Mouse (Mus musculus): ENCODE measurements around the gene Apod. TPM values are rescaled to one million over a fixed set of nuclear protein-coding genes. Genes with fewer than 3 reads are reported as not detected.
"Not testable (repeated sequence)": the region's sequence is repeated elsewhere in the genome, so short reads cannot be mapped to it uniquely, and the experiment has no call there.

Gene Apod
- polyA plus RNA-seq, 1 experiment, result 6.1 TPM

DNA sequence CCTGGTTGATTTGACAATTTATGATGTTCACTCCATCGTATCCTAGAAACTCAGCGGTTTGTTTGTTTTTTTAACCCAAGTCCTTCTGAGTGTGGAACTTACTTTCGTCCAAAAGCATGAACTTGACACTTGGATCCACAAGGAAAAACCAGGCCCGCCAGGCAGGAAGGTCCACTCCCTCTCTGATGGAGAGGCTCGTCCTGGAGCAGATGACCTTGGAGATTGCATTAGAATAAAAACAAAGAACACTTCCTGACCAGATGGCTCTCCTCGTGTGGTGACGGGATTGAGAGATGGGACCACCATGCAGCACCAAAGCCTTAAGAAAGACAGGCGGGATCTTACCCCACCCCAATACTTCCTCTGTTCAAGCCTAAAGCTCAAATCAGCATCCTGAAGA, 12.1 kb upstream of the Apod start:
- 90% methylated on average over 8 of the region's 8 CpGs for WGBS
- DNase-seq, result no peak
- Histone ChIP-seq H3K36me3 (ENCODE audit: control insufficient read depth, insufficient read depth, low read length) (no peaks in the 10 kb centered on the region), H3K27ac (ENCODE audit: control insufficient read depth, insufficient read depth, low read length) (no peak overlapping the region), H3K4me3 (ENCODE audit: control insufficient read depth, insufficient read depth, low read length) (no peak overlapping the region), H3K27me3 (ENCODE audit: control insufficient read depth, insufficient read depth, low read length) (no peaks in the 10 kb centered on the region), H3K4me1 (replicated peaks; ENCODE audit: control insufficient read depth, insufficient read depth, low read length) (no peaks in the 10 kb centered on the region)
- no peak for TF ChIP-seq POLR2A (IDR thresholded peaks at IDR 0.05; ENCODE audit: control insufficient read depth, extremely low read depth, insufficient read depth, low read length, poor library complexity)

DNA sequence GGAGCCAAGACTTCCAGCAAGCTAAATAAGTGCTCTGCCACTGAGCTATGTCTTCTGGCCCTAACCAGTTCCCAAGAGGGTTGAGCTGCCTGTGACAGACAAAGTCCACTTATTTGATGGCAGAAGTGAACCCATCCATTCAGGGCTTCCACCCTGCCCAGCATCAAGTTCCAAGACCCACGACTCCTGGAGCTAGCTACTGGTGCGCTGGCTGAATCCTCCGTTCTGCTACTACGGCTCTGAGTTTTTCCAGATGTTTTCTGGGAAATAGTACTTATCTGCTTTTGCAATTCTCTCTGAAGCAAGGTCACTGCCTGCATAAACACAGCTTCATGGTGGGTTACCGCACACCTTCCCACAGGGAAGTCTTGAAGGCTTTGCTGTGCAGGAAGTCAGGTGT, 11.4 kb upstream of the Apod start:
- no peaks in the 10 kb centered on the region for H3K4me1 ChIP-seq (replicated peaks; ENCODE audit: control insufficient read depth, insufficient read depth, low read length)
- TF ChIP-seq CTCF (IDR thresholded peaks at IDR 0.05; ENCODE audit: borderline replicate concordance, control insufficient read depth, extremely low read depth, insufficient read depth, low read length, poor library complexity) (no peak), POLR2A (IDR thresholded peaks at IDR 0.05; ENCODE audit: control insufficient read depth, extremely low read depth, insufficient read depth, low read length, poor library complexity) (no peak)
- H3K27me3 ChIP-seq (ENCODE audit: control insufficient read depth, insufficient read depth, low read length), result no peaks in the 10 kb centered on the region
- H3K27ac ChIP-seq (ENCODE audit: control insufficient read depth, insufficient read depth, low read length), result no peak overlapping the region
- WGBS, result 94% methylated on average over 5 of the region's 5 CpGs
- no peak overlapping the region for H3K4me3 ChIP-seq (ENCODE audit: control insufficient read depth, insufficient read depth, low read length)
- no peaks in the 10 kb centered on the region for H3K36me3 ChIP-seq (ENCODE audit: control insufficient read depth, insufficient read depth, low read length)
- DNase-seq, result no peak

DNA sequence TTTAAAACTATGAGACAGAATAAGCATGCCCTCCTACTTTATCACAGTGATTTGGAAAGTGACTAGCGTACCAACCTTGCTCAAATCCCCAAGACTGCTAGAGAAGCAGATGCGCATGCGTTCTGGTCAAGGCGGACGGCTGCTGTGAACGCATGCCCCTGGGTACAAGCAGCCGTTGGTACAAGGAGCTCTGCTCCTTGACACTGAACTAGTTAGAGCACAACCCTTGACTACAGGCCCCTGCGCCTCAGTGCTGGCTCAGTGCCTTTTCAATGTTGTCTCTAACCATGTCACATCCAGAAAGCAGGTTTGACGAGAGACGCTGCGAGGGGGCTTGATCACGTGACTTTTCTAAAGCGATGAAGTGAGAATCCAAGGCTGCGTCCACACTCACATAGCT, 10.5 kb upstream of the Apod start:
- H3K36me3 ChIP-seq (ENCODE audit: control insufficient read depth, insufficient read depth, low read length), result no peaks in the 10 kb centered on the region
- H3K27ac ChIP-seq (ENCODE audit: control insufficient read depth, insufficient read depth, low read length), result no peak overlapping the region
- no peak for DNase-seq
- no peaks in the 10 kb centered on the region for H3K27me3 ChIP-seq (ENCODE audit: control insufficient read depth, insufficient read depth, low read length)
- no peak for TF ChIP-seq POLR2A (IDR thresholded peaks at IDR 0.05; ENCODE audit: control insufficient read depth, extremely low read depth, insufficient read depth, low read length, poor library complexity)
- no peak for TF ChIP-seq CTCF (IDR thresholded peaks at IDR 0.05; ENCODE audit: borderline replicate concordance, control insufficient read depth, extremely low read depth, insufficient read depth, low read length, poor library complexity)
- H3K4me1 ChIP-seq (replicated peaks; ENCODE audit: control insufficient read depth, insufficient read depth, low read length), result no peaks in the 10 kb centered on the region
- 97% methylated on average over 14 of the region's 14 CpGs for WGBS
- no peak overlapping the region for H3K4me3 ChIP-seq (ENCODE audit: control insufficient read depth, insufficient read depth, low read length)

DNA sequence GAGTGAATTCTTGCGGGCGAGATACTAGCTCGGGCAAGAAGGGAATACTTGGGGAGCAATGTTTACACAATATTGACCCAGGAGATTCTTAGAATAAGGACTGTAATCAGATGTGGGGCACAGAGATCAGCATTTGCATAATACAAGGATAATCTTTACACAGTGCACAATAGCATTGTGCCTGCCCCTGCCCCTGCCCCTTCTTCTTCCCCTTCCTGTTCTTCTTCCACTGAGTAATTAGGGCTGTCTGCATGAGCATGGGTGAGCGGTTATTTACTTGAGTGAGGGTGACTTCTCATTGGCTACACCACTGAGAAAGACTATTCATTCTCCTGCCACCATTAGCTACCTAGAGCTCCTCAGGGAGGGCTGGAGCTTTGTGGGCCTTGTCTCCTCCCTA, 6.9 kb upstream of the Apod start:
- Histone ChIP-seq H3K27me3 (ENCODE audit: control insufficient read depth, insufficient read depth, low read length) (no peaks in the 10 kb centered on the region), H3K27ac (ENCODE audit: control insufficient read depth, insufficient read depth, low read length) (no peak overlapping the region), H3K4me1 (replicated peaks; ENCODE audit: control insufficient read depth, insufficient read depth, low read length) (no peaks in the 10 kb centered on the region), H3K36me3 (ENCODE audit: control insufficient read depth, insufficient read depth, low read length) (no peaks in the 10 kb centered on the region), H3K4me3 (ENCODE audit: control insufficient read depth, insufficient read depth, low read length) (no peak overlapping the region)
- TF ChIP-seq CTCF (IDR thresholded peaks at IDR 0.05; ENCODE audit: borderline replicate concordance, control insufficient read depth, extremely low read depth, insufficient read depth, low read length, poor library complexity), result no peak
- no peak for TF ChIP-seq POLR2A (IDR thresholded peaks at IDR 0.05; ENCODE audit: control insufficient read depth, extremely low read depth, insufficient read depth, low read length, poor library complexity)
- DNase-seq, result no peak
- 94% methylated on average over 4 of the region's 4 CpGs for whole genome bisulfite sequencing

DNA sequence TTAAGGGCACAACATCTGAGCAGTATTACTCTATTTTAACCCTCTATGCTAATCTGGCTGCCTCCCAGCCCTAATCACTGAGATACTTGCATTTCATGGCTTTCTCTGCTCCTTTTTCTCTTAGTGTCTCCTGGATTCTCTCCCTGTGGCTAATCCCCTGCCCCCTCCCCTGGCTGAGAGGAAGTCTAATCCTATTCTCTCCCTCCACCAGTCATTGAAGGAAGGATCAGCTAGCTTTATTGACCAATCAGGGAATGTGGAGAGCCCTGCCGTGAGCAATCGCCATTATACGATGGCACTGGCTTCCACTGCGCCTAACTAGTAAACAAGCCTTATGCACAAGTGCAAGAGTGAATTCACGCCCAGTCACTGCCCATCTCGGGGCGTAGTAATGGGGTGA, 6.3 kb upstream of the Apod start:
- WGBS, result 97% methylated on average over 7 of the region's 7 CpGs

DNA sequence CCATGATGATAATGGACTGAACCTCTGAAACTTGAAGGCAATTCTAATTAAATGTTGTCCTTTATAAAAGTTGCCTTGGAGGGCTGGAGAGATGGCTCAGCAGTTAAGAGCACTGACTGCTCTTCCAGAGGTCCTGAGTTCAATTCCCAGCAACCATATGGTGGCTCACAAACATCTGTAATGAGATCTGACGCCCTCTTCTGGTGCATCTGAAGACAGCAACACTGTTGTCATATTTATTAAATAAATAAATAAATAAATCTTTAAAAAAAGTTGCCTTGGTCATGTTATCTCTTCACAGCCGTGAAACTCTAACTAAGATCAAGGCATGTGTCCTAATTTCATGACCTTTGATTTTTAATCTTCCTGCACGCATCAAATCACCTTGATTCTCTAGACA, 5.1 kb upstream of the Apod start:
- WGBS, result 84% methylated on average over 3 of the region's 3 CpGs
- H3K4me1 ChIP-seq (replicated peaks; ENCODE audit: control insufficient read depth, insufficient read depth, low read length); H3K4me3 ChIP-seq (ENCODE audit: control insufficient read depth, insufficient read depth, low read length); H3K27ac ChIP-seq (ENCODE audit: control insufficient read depth, insufficient read depth, low read length); DNase-seq; H3K27me3 ChIP-seq (ENCODE audit: control insufficient read depth, insufficient read depth, low read length); H3K36me3 ChIP-seq (ENCODE audit: control insufficient read depth, insufficient read depth, low read length): not testable (repeated sequence)

More for the DNA sequence above, 6.3 kb upstream of the Apod start:
- no peaks in the 10 kb centered on the region for H3K4me1 ChIP-seq (replicated peaks; ENCODE audit: control insufficient read depth, insufficient read depth, low read length)
- no peak overlapping the region for H3K4me3 ChIP-seq (ENCODE audit: control insufficient read depth, insufficient read depth, low read length)
- DNase-seq, result no peak
- H3K27me3 ChIP-seq (ENCODE audit: control insufficient read depth, insufficient read depth, low read length), result no peaks in the 10 kb centered on the region
- no peak for TF ChIP-seq POLR2A (IDR thresholded peaks at IDR 0.05; ENCODE audit: control insufficient read depth, extremely low read depth, insufficient read depth, low read length, poor library complexity)
- TF ChIP-seq CTCF (IDR thresholded peaks at IDR 0.05; ENCODE audit: borderline replicate concordance, control insufficient read depth, extremely low read depth, insufficient read depth, low read length, poor library complexity), result no peak
- H3K27ac ChIP-seq (ENCODE audit: control insufficient read depth, insufficient read depth, low read length), result no peak overlapping the region
- no peaks in the 10 kb centered on the region for H3K36me3 ChIP-seq (ENCODE audit: control insufficient read depth, insufficient read depth, low read length)

DNA sequence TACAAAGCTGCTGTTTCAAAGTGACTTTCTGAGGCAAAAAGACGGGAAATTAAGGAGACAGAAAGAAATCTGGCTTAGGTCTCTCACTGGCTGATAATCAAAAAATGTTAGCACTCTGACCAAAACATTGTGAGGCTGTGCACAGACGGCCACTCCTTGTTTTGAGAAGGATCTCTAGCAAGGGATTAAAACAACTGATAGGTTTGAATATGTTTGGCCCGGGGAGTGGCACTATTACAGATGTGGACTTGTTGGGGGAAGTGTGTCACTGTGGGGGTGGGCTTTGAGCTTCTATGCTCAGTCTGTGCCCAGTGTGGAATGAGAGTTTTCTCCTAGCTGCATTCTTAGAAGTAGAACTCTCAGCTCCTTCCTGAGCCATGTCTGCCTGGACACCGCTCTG, 4.7 kb upstream of the Apod start:
- Histone ChIP-seq H3K27ac (ENCODE audit: control insufficient read depth, insufficient read depth, low read length) (no peak overlapping the region), H3K27me3 (ENCODE audit: control insufficient read depth, insufficient read depth, low read length) (no peaks in the 10 kb centered on the region), H3K4me1 (replicated peaks; ENCODE audit: control insufficient read depth, insufficient read depth, low read length) (no peaks in the 10 kb centered on the region), H3K36me3 (ENCODE audit: control insufficient read depth, insufficient read depth, low read length) (no peaks in the 10 kb centered on the region), H3K4me3 (ENCODE audit: control insufficient read depth, insufficient read depth, low read length) (no peak overlapping the region)
- TF ChIP-seq CTCF (IDR thresholded peaks at IDR 0.05; ENCODE audit: borderline replicate concordance, control insufficient read depth, extremely low read depth, insufficient read depth, low read length, poor library complexity) (no peak), POLR2A (IDR thresholded peaks at IDR 0.05; ENCODE audit: control insufficient read depth, extremely low read depth, insufficient read depth, low read length, poor library complexity) (no peak)
- DNase-seq, result no peak
- WGBS, result 90% methylated on average over 4 of the region's 4 CpGs
